In the genomic region with DNA sequence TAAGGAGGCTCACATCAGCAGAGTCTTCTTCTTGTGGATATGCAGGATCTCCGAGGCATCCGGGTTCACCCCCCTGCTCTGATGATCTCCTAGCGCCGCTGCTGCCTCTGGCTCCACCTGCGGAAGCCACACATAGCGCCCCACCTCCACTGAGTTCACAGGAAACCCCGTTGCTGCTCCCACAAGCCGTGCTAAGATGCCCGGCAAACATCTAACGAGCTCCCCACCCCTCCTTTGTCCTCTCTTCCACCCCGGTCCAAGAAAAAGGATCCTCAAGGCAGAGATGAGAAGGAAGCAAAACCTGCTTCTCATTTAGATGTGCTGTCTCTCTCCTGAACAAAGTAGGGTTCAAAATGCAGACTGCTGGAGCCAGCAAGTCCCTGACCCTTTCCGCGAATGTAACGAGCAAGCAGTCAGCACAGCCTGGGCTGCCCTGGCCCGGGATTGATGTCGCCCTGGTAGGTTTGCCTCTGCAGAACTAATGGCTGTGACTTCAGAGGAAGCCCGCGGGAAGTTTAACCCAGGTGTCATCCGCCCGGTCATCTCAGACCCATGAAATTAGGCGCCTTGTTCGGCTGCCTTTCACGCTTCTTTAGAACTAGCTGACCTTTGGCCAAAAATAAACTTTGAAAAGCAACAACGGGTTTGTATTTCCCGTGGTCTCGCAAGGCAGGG, we compare ENCODE assay signal across 9 mouse cellular contexts. TPM values are rescaled to one million over a fixed set of nuclear protein-coding genes. Genes with fewer than 3 reads are reported as not detected.
A peak's percentile ranks its signal among the peaks of the same experiment; 100 is the strongest.
DNase-seq lines count a peak whose midpoint lies in the region; ATAC-seq and TF ChIP-seq lines count a peak whose summit lies in the region.
"Had no signal": no experiment of that assay in that cellular context is flagged by ENCODE, and none has a peak within 500 bp of the region (broad histone marks: within the 10 kb centered on the region; RNA-seq: fewer than 3 reads in every experiment).

No protein-coding gene starts in this region.

- H3K27me3 ChIP-seq in hindbrain, postnatal 0 days (ENCODE audit: insufficient read depth, low read length), result no peaks in the 10 kb centered on the region
- H3K27me3 ChIP-seq in liver, embryonic 12.5 days (replicated peaks), result no peaks in the 10 kb centered on the region

- no peaks in the 10 kb centered on the region for H3K36me3 ChIP-seq in hindbrain, postnatal 0 days (ENCODE audit: insufficient read depth, low read length)
- no peaks in the 10 kb centered on the region for H3K36me3 ChIP-seq in liver, embryonic 12.5 days

- H3K4me1 ChIP-seq in hindbrain, postnatal 0 days (ENCODE audit: insufficient read depth, low read length), result 0 out of 2 replicates have a peak, but pooled peaks cover 5% of the 10 kb centered on the region
- H3K4me1 ChIP-seq in liver, embryonic 12.5 days, result peaks cover 20% of the 10 kb centered on the region

- no peak for ATAC-seq in hindbrain, postnatal 0 days
- ATAC-seq in liver, embryonic 12.5 days, result no peak

- peak overlapping the region; percentile 30; the same call in 1 of the 2 replicates for H3K4me2 ChIP-seq in hindbrain, postnatal 0 days (ENCODE audit: low read depth, low read length)
- H3K4me2 ChIP-seq in liver, embryonic 12.5 days, result peak overlapping the region; percentile 32

- H3K9ac ChIP-seq in hindbrain, postnatal 0 days (replicated peaks; ENCODE audit: low read length), result 0 out of 2 replicates have a peak overlapping the region, but pooled peaks have one; percentile 6
- H3K9ac ChIP-seq in liver, embryonic 12.5 days, result no peak overlapping the region

- DNase-seq in spleen, postnatal 10 days (ENCODE audit: low spot score in 2 of 2), result peak; percentile 12 to 58
- no peak for DNase-seq in spleen, adult 12 weeks (ENCODE audit: low spot score)
- DNase-seq in hindbrain, postnatal 0 days (ENCODE audit: low spot score), result no peak
- peak; percentile 49 for DNase-seq in neural tube, embryonic 10.5 days (ENCODE audit: extremely low spot score, low spot score)
- DNase-seq in left cerebral cortex, postnatal 25 days (ENCODE audit: low spot score in 2 of 2), result no peak
- no peak for DNase-seq in urinary bladder, postnatal 36 days (ENCODE audit: low spot score in 2 of 2)
- DNase-seq in cerebellum, adult 18-20 months, result no peak

- H3K27ac ChIP-seq in hindbrain, postnatal 0 days, result no peak overlapping the region
- H3K27ac ChIP-seq in liver, embryonic 12.5 days, result no peak overlapping the region

- intact Hi-C loops in left cerebral cortex, postnatal 25 days (cut with DNase I), result no loop called here

- no peak overlapping the region for H3K4me3 ChIP-seq in hindbrain, postnatal 0 days (ENCODE audit: low read length)
- H3K4me3 ChIP-seq in liver, embryonic 12.5 days, result no peak overlapping the region
- H3K4me3 ChIP-seq: myocyte had no signal

- H3K9me3 ChIP-seq in hindbrain, postnatal 0 days (ENCODE audit: low read length), result no peaks in the 10 kb centered on the region
- H3K9me3 ChIP-seq in liver, embryonic 12.5 days (replicated peaks), result no peaks in the 10 kb centered on the region

- no peak for TF ChIP-seq CTCF in hindbrain, postnatal 0 days (IDR thresholded peaks at IDR 0.05; ENCODE audit: low read depth)

- WGBS in hindbrain, postnatal 0 days, result 24% methylated on average over 26 of the region's 26 CpGs
- 39% methylated on average over 26 of the region's 26 CpGs for WGBS in liver, embryonic 12.5 days (ENCODE audit: insufficient replicate concordance)

RNA-seq across cellular contexts. Expression of a gene that starts 33.4 kb away (rescaled TPM):
- not detected in 2 replicates for total RNA-seq in hindbrain, postnatal 0 days (2014; rRNA removed)
- polyA plus RNA-seq in hindbrain, postnatal 0 days (2015; fragmentation: Nextera tagmentation; extraction: Ambion mirVana), result not detected in 2 replicates
- 40.8 and 42.9 TPM in 2 replicates for polyA plus RNA-seq in liver, embryonic 12.5 days (2016; fragmentation: Nextera tagmentation; extraction: Ambion mirVana)
- total RNA-seq in left cerebral cortex, postnatal 25 days (2021), result not detected

Comparison
In these comparisons a context has a peak if more than half of its experiments do, and no peak if none do; other contexts are left out.
1. DNase-seq: peak in spleen, postnatal 10 days (2 of 2) and neural tube, embryonic 10.5 days (single experiment); none in spleen, adult 12 weeks (single experiment), hindbrain, postnatal 0 days (single experiment), left cerebral cortex, postnatal 25 days (0 of 2), urinary bladder, postnatal 36 days (0 of 2) and cerebellum, adult 18-20 months (0 of 2).